Mouse (Mus musculus) C2C12 (cell line): ENCODE data around the gene Irf3. TPM values are rescaled to one million over a fixed set of nuclear protein-coding genes. Genes with fewer than 3 reads are reported as not detected.
"Not testable (repeated sequence)": the region's sequence is repeated elsewhere in the genome, so short reads cannot be mapped to it uniquely, and the experiment has no call there.

Source experiments
- H3K27me3 ChIP-seq: one replicate; pipeline ENCODE4 v1.6.1; 2011; ENCODE audit not compliant: control insufficient read depth, insufficient read depth, insufficient read length
- H3K36me3 ChIP-seq: one replicate; pipeline ENCODE4 v1.6.1; 2011; ENCODE audit not compliant: control insufficient read depth, insufficient read depth
- H3K4me3 ChIP-seq: one replicate; pipeline ENCODE4 v1.5.1; 2011; ENCODE audit warnings: mild to moderate bottlenecking, control low read depth; ENCODE audit not compliant: poor library complexity, insufficient read depth, severe bottlenecking
- H3K79me2 ChIP-seq: one replicate; pipeline ENCODE4 v1.6.1; 2011; ENCODE audit not compliant: control insufficient read depth, insufficient read depth
- H3K79me3 ChIP-seq: one replicate; pipeline ENCODE4 v1.6.1; 2011; ENCODE audit warnings: low read depth, control low read depth
- H3ac ChIP-seq: one replicate; pipeline ENCODE3; 2011; ENCODE audit warnings: low read depth; ENCODE audit not compliant: control insufficient read depth, insufficient read length
- CEBPB ChIP-seq: IDR thresholded peaks from one replicate; pipeline ENCODE4 v1.6.1; 2011; ENCODE audit warnings: low read depth, mild to moderate bottlenecking, control low read depth, moderate library complexity
- CTCF ChIP-seq: IDR thresholded peaks from one replicate; pipeline ENCODE4 v1.5.1; 2011; ENCODE audit not compliant: control insufficient read depth, insufficient read depth, insufficient read length
- FOSL1 ChIP-seq: IDR thresholded peaks from one replicate; pipeline ENCODE4 v1.8.0; 2011; ENCODE audit warnings: mild to moderate bottlenecking, low read length; ENCODE audit not compliant: poor library complexity, insufficient read depth, severe bottlenecking
- MAX ChIP-seq: IDR thresholded peaks from one replicate; pipeline ENCODE4 v1.6.1; 2011; ENCODE audit warnings: mild to moderate bottlenecking, control low read depth
- MYOD1 ChIP-seq: IDR thresholded peaks from one replicate; pipeline ENCODE4 v1.6.1; 2011; ENCODE audit warnings: low read depth; ENCODE audit not compliant: control insufficient read depth, insufficient read length
- MYOG ChIP-seq: IDR thresholded peaks from one replicate; pipeline ENCODE4 v1.6.1; 2011; ENCODE audit not compliant: control insufficient read depth, insufficient read length; ENCODE audit errors: extremely low read depth
- USF1 ChIP-seq: IDR thresholded peaks from one replicate; pipeline ENCODE4 v1.6.1; 2011; ENCODE audit warnings: low read depth, mild to moderate bottlenecking, control low read depth, moderate library complexity
- polyA plus RNA-seq: library from polyadenylated mRNA; unstranded; fragments of >200 nt; fragmentation: generic; extraction: Trizol; gene quantifications from one replicate; pipeline ENCODE4 v1.2.1, GENCODE M21; 2012; ENCODE audit warnings: missing spikeins

Irf3 gene
- polyA plus RNA-seq, 1 experiment = 43.7 TPM

DNA sequence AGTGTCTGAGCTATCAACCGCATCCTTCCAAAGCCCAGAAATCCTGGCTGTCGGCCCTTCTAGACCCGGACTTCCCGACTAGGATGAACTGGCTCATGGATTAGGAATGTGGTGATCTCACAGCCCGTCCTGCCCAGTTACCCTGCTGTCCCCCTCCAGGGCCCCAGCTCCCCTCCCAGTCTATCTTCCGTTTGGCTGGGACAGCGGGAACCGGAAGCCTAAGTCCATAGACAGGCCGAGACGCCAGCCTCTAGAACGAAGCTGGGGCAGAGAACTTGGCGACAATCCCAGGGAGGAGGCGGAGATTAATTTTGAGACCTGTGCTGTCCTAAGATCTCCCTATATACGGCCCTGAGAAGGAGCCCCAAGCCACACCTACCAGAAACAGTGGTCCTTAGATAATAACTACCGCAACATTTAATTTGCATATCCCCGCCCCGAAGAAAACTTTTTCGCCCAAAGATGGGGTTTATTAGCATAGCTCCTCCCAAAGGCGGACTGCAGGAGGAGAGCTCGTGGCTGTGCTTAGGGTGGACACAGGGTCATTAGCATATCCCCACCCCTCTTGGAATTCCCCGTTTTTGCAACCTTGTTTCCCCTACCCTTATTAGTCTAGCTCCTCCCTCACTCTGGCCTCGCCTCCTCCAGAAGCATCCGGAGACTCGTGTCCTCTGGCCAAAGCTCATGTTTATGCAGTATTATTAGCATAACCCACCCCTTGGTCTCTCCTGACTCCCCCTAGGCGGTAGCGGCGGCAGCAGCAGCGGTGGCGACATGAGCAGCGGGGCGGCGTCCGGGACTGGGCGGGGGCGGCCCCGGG lies 20.0 kb downstream of the Irf3 start, which contains the start of gene Rras:
Rras (plus strand) TSS at position 720 of the 820 bp plus-strand sequence.
- H3K27me3 ChIP-seq = no peaks in the 10 kb centered on the region
- TF ChIP-seq MYOD1 (no peak), MAX (peak; percentile 33), FOSL1 (no peak), MYOG (no peak), CTCF (no peak), USF1 (no peak), CEBPB (no peak)
- peak within 1 kb of the TSS; percentile 39 for H3K4me3 ChIP-seq
- H3ac ChIP-seq = peak within 1 kb of the TSS; percentile 67
- peaks cover 26% of the 10 kb centered on the region for H3K79me3 ChIP-seq
- peaks cover 9% of the 10 kb centered on the region for H3K36me3 ChIP-seq
- H3K79me2 ChIP-seq = peaks cover 39% of the 10 kb centered on the region

DNA sequence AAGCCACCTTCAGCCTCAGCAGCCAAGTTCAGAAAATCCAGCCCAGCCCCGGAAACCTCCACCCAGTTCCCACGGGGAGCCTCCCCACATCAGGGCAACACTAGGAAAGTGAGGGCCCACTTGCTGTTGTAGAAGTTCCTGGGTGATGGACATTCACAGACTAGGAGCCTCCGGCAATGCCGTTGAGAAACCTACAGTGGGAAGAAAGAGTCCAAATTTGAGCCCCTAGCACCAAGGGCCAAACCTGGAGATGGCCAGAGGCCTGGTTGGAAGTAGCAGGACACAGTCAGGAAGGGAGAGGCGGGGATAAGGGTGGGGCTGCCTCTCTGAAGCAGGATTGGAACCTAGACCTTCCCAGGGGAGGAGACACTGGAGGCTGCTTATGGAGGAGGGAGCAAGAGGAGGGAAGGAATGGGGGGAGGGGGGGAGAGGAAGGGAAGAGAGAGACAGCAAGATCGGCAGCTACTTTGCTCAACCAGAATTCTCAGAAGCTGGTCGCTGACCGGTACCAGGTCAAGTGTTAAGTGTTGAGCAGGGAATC lies 21.7 kb downstream of the Irf3 start:
- TF ChIP-seq USF1 (no peak), MAX (no peak), CEBPB (no peak), CTCF (no peak), MYOG (no peak), FOSL1 (no peak), MYOD1 (no peak)
- peaks cover 17% of the 10 kb centered on the region for H3K79me3 ChIP-seq
- H3K4me3 ChIP-seq = peak overlapping the region; percentile 39

DNA sequence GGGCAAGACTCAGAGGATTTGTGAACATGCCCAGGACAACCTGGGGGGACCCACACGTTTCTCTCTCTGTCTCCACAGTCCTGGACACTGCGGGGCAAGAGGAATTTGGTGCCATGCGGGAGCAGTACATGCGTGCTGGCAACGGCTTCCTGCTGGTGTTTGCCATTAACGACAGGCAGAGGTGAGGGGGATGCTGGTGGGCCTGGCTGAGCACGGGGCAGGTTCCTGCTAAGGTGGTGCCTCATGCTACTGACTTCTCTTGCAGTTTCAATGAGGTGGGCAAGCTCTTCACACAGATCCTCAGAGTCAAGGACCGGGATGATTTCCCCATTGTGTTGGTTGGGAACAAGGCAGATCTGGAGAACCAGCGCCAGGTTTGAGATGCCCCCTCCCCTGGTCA lies 22.8 kb downstream of the Irf3 start:
- no peak overlapping the region for H3ac ChIP-seq
- H3K79me3 ChIP-seq = peaks cover 6% of the 10 kb centered on the region
- peaks cover 11% of the 10 kb centered on the region for H3K79me2 ChIP-seq
- peaks cover 3% of the 10 kb centered on the region for H3K36me3 ChIP-seq
- TF ChIP-seq CEBPB (no peak), CTCF (no peak), MYOG (no peak), FOSL1 (no peak)
- H3K4me3 ChIP-seq = no peak overlapping the region
- H3K27me3 ChIP-seq = no peaks in the 10 kb centered on the region

More for the DNA sequence above, 21.7 kb downstream of the Irf3 start:
- Histone ChIP-seq H3K36me3 (peaks cover 3% of the 10 kb centered on the region), H3K79me2 (peaks cover 22% of the 10 kb centered on the region), H3ac (peak overlapping the region; percentile 59), H3K27me3 (no peaks in the 10 kb centered on the region)

DNA sequence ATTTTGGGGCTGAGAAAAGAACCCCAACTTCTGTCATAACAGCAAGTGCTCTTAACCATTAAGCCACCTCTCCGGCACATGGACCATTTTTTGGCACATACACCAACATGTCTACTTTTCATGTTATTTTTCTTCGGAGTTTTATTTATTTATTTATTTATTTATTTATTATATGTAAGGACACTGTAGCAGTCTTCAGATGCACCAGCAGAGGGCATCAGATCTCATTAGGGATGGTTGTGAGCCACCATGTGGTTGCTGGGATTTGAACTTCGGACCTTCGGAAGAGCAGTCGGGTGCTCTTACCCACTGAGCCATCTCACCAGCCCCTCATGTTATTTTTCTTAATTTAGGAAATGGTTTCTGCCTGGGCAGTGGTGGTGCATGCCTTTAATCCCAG lies 26.3 kb downstream of the Irf3 start:
- not testable (repeated sequence) for H3K36me3 ChIP-seq, H3K27me3 ChIP-seq, H3K79me2 ChIP-seq, H3ac ChIP-seq, H3K79me3 ChIP-seq, H3K4me3 ChIP-seq

DNA sequence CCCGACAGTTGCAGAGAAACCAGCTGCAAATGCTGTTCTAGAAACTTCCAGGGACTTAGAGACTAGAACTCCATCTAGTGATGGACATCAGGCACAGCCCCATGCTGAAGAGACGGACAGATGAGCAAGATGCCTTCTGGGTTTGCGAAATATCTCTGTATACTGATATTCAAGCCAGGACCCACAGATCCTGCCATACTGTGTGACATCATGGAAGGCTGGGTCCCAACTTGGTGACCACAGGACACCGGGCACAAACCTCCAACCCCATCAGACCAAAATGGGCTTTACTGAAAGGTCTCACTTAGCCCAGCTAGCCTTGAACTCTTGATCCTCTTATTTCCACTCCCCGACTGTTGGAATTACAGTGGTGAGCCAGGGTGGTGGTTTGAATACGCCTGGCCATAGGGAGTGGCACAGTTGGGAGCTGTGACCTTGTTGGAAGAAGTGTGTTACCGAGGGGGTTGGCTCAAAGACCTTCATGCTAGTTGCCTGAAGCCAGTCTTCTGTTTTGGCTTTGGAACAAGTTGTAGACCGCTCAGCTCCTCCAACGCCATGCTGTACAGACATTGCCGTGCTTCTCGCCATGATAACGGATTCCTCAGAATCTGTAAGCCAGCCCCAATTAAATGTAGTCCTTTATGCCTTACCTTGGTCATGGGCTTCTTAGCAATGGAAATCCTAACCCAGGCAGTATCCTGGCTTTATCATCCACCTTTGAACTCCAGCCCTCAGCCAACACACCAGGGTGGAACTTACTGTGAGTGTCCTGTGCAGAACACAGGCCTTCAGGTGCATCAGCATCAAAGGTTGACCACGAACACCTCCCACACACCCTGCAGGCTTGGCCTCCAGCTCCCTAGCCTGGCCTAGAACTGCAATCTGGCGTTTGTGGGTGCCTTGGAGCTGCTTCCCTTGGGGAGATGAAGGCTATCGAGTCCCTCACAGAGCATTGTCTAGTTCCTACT lies 27.1 kb downstream of the Irf3 start:
- no peak for TF ChIP-seq CTCF
- TF ChIP-seq MYOG = no peak
- TF ChIP-seq USF1 = no peak
- no peak for TF ChIP-seq CEBPB
- no peaks in the 10 kb centered on the region for H3K79me2 ChIP-seq
- no peaks in the 10 kb centered on the region for H3K27me3 ChIP-seq
- H3K4me3 ChIP-seq = no peak overlapping the region
- H3K79me3 ChIP-seq = no peaks in the 10 kb centered on the region
- H3K36me3 ChIP-seq = peaks cover 6% of the 10 kb centered on the region
- no peak overlapping the region for H3ac ChIP-seq
